Mouse (Mus musculus) thymus, postnatal 14 days (tissue): ENCODE data around the gene Hes3.

Experiments used
- DNase-seq: peaks from one replicate; pipeline ENCODE4 v3.0.0; 2021

Gene Hes3

DNA sequence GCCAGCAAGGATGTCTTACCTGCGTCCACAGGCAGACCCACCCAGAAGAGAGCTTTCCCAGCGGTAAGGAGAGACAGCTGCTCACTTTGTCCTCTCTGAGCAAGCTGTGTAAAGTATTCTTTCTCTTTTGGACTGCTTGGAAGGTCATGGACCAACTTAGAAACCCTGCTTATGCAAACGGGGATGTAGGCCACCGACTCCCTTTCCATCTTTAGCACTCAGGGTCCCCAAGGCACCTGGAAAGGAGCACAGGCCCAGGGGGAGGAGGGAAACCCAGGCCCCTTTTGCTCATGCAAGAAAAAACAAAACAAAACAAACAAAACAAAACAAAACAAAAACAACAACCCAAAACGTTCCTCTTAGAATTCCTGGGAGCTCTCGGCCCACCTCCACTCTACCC lies at the start of gene Hes3:
Gene Hes3 (minus strand): TSS at position 101 of the 400 bp plus-strand sequence.
- no peak for DNase-seq

- peak; percentile 44 for DNase-seq
Observed at GRCm38 (mm10) chr4:152340584-152341284, 49.3 kb upstream of the Hes3 start.

DNA sequence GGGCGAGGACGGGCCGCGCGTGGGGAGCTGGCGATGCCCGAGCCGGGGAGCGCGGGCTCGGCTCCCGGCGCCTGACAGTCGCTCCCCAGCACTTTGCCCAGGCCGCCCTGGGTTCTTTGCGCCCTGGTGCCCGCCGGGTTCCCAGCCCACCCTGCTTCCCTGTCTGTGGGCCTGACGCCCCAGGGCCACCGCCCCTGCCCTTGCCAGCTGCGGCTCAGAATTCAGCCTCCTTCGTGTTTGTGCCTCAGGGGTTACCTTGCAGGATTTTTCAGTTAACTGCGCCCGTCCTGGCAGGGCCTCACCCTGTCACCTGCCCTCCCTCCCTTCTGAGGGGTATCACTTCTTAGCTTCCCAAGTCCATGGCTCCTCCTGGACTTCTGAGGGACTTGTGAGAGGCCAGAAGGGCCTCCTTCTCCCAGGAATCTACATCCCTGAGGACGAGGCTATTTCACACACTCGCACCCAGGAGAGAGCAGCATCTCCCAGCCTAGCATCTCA lies 47.9 kb upstream of the Hes3 start:
- DNase-seq = no peak

- no peak for DNase-seq
Observed at GRCm38 (mm10) chr4:152338419-152339292, 47.2 kb upstream of the Hes3 start, which contains the start of gene Chd5. TSS of gene Chd5 (plus strand) at chr4:152338651.

DNA sequence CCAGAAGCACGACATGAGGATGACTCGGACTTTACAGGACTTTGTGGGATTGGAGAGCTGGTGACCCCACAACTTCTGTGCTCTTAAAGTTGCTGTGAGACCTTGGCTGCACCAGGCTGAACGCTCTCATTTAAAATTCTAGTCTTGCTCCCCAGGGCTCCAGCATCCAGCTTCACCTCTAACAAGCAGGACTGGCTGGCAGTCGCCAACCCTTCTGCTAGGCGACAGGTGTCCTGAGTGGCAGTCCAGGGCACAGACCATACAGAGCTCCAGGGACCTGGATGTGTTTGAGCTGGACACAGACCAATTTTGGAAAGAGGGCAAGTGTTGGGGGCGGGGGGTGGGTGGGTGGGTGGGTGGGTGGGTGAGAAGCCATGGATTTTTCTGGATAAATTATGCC lies 46.3 kb upstream of the Hes3 start:
- DNase-seq = no peak

GRCm38 (mm10) chr4:152333587-152333986 lies 42.1 kb upstream of the Hes3 start:
- no peak for DNase-seq

GRCm38 (mm10) chr4:152332952-152333351 lies 41.5 kb upstream of the Hes3 start:
- peak; percentile 73 for DNase-seq

DNA sequence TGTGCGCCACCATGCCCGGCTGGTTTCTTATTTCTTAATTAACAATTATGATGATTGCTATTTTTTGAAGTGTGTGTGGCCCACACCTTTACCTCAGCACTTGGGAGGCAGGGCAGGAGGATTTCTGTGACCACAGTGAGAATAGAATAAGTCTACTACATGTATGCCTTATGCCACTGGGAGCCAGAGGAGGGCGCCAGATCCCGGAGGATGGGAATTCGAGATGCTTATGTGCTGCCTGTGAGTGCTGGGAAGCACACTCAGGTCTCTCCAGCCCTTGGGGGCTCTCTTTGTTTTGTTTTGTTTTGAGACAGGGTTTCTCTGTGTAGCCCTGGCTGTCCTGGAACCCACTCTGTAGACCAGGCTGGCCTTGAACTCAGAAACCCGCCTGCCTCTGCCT lies 37.2 kb upstream of the Hes3 start:
- peak; percentile 67 for DNase-seq

GRCm38 (mm10) chr4:152326543-152326942 lies 35.1 kb upstream of the Hes3 start:
- DNase-seq = no peak

DNA sequence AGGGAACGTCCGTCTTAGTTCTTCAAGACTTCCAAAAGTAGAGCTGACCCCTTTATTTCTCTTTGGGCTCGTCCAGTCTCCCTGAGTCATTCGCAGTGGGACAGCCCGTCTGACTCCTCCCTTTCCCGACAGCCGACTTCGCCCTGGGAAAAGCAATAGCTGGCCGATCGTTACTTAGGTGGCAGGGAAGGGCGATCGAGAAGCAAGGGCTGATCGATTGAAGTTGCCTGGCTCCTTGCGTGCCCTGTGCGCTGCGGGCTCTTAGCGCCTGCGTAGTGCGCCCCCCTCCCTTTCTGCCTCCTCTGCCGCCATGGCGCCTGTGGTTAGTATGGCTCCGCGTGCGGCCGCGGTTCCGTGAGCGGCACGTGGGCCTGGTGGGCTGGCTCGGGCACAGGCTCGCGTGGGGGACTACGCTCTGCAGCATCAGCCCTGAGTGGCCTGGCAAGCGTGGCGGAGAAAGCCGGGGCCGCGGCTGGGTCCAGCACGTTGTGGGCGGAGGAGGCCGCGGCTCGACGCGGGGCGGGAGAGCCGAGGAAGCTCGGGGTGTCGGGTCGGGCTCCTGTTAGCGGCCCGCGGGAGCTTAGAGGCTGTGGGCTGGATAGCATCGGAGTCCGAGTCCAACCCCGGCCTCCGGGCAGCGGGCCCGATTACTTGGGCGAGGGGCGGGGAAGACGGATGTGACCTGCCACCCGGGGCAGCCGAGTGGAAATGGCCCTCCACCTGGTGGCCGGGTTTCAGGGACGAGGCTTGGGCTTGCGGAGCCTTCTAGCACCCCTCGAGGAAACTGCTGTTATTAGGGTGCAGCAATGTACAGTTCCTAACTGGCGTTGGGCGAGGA lies 34.3 kb upstream of the Hes3 start, which contains the start of gene Rpl22:
Gene Rpl22 (plus strand): TSS at position 169 of the 838 bp plus-strand sequence.
- DNase-seq = peak; percentile 93

DNA sequence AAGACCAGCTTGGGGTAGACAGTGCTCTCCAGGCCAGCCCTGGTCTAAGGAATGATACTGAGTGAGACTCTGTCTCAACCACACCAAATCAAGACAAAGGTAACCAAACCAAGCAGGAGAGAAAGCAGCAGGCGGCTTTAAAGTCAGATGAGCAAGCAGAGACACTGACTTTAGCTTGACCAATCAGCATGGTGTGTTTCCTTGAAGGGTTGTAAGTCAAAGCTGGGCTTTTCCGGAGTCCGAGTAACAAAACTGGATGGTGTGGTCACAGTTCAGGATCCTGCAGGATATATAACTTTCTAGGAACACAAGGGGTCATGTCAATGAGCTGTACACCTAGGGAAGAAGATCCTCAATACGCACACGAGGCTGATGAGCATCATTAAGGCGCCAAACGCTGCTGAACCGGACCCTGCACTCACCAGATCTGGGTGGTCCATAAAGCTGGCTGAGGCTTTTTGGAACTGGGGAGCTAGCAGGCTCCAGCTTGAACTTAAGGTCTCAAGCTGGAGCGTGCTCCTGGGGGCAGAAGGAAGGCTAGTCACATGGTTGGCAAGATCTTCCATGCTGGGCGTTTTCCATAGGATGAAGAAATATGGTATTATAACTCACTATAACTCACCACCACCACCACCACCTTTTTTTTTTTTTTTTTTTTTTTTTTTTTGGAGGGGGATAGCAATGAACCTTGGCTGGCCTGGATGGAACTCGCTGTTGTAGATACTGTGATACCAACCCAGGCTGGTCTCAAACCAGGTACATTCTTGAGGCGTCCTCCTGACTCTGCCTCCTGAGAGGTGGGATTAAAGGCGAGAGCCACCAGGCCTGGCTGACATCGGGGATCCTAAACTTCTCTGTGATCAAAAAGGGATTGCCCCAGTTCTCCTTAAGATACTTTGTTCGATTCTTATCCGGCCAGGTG lies 33.4 kb upstream of the Hes3 start:
- no peak for DNase-seq

DNA sequence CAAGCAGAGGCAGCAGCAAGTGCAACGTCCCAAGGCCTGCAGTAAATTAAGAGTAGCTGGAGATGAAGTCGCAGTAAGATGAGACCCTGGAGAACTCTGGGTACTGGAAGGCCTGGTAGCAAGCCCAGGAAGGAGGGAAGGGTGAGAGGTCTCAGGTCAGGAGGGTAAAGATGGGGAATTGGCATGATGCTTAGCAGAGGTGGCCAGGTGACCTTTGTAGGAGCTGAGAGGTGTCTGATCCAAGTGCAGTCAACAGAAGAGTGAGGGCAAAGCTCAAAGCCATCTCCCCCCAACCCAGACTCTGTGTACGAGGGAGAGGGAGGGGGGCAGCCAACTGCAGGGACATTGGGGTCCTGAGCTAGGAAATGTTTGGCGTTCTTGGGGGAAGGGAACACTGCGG lies 30.0 kb upstream of the Hes3 start:
- DNase-seq = no peak

- peak; percentile 43 for DNase-seq
Observed at GRCm38 (mm10) chr4:152318517-152319234, 27.2 kb upstream of the Hes3 start, which contains the start of gene Rnf207. TSS of gene Rnf207 (minus strand) at chr4:152318993.

- DNase-seq = no peak
Observed at GRCm38 (mm10) chr4:152317631-152318033, 26.2 kb upstream of the Hes3 start.

DNA sequence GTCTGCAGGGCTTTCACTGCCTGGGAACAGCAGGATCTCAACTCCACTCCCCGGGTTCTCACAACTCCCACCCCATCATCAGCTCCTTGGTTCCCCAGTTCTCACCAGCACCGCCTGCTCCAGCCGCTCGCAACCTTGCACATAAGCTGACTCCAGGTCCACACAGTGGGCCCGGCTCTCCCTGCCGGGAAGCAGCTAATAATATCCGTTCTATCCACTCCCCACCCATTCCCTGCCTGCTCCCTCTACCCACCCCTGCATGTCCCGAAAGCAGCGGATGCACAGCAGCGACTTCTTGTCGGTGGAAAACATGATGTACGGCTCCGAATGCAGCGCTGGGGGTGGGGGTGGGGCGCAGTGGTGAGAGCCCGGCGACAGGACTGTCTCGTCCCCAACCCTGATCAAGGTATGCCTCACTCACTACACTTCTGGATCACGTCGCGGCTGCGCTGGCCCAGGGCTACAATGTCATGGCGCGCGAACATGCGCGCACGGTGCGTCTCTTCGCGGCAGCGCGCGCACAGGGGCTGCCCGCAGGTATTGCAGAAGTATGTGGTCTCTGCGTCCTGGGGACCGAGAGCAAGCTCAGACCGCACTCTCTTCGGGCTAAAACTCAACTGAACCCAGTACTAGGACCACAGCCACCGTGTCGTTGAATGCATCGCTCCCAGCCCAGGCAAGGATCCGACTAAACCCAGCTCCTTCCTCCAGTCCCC lies 24.2 kb upstream of the Hes3 start:
- no peak for DNase-seq

DNA sequence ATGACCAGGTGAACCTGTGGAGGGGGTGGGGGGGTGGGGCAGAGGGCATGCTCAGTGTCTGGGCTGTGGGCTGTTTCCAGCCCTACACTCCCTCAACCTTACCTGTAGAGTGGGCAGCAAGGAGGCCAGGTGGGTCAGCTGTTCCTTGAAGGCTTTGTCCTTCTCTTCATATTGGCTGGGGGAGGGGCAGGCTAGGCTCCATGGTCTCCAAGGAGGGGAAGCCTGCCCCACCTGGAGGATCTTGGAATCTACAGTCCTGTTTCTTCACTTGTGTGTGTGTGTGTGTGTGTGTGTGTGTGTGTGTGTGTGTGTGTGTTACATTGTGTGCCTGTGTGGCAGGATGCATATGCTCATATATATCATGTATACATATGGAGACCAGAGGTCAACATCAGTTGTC lies 22.5 kb upstream of the Hes3 start:
- no peak for DNase-seq

GRCm38 (mm10) chr4:152313211-152313632 lies 21.8 kb upstream of the Hes3 start:
- DNase-seq = no peak

DNA sequence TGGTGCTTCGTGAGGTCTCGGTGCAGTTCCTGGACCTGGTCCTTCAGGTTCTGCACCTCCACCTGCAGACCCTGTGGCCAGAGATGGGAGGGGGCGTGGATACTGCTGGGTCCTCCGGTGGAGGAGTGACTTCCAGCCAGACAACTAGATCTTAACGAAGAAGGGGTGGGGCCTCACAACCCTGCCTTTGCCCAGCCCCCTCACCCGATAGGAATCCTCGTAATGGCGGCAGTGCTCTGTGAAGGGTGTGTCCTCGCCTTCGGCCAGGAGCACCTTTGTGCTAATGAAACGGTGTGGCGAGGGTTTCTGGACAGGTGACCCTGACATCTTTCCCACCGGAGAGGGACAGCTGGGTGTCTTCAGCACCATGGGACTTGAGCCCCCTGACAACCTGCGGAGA lies 20.7 kb upstream of the Hes3 start:
- no peak for DNase-seq

DNA sequence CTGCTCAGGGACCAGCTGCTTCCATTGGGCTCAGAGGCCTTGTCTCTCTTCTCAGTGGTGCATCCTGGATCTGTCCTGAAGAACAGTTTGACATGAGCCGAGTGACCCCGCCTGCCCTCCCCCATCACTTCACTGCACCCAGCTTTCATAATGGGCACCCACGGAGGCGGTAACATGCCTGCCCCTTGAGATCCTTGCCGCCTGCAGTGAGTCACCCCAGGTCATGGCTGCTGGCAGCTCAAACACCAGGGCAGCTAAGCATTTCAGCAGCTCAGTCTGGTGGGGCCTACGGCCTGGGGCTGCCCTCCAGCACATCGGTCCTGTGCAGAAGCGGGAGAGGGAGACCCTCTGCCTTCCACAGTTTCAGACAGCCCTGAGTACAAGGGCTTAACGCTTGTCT lies 16.1 kb upstream of the Hes3 start:
- no peak for DNase-seq

- DNase-seq = no peak
Observed at GRCm38 (mm10) chr4:152305991-152306390, 14.5 kb upstream of the Hes3 start.
